Mouse (Mus musculus) megakaryocyte-erythroid progenitor cell, adult 5 weeks (primary cell): Measurements from ENCODE around the gene Enoph1. TPM values are rescaled to one million over a fixed set of nuclear protein-coding genes. Genes with fewer than 3 reads are reported as not detected.

ENCODE experiments used
- polyA plus RNA-seq: library from polyadenylated mRNA; stranded (reverse); fragments of >175 nt; gene quantifications from 2 replicates; pipeline ENCODE4 v1.2.3, GENCODE M21; 2012

Gene Enoph1
- polyA plus RNA-seq, result 63.6 and 67.3 TPM in 2 replicates

GRCm38 (mm10) chr5:100039602-100040142 is at the start of gene Enoph1, which contains the start of gene Hnrnpdl:
Enoph1 (plus strand) TSS chr5:100039985.
Hnrnpdl (minus strand) TSS chr5:100039664.

Other genes with a start within 250 kb of the Enoph1 start
- gene Vamp9, start 133.7 kb upstream of the Enoph1 start, polyA plus RNA-seq, result not detected in 2 replicates
- 326 and 488 TPM in 2 replicates for gene Hnrnpd, start 61.0 kb upstream of the Enoph1 start, polyA plus RNA-seq
- gene 4930524J08Rik, start 60.9 kb upstream of the Enoph1 start, polyA plus RNA-seq, result 12.0 and 14.1 TPM in 2 replicates
- 209 and 316 TPM in 2 replicates for gene Hnrnpdl, start 321 bp upstream of the Enoph1 start, polyA plus RNA-seq
- gene Tmem150c, start 119.8 kb downstream of the Enoph1 start, polyA plus RNA-seq, result 0.02 and 0.03 TPM in 2 replicates